Mouse (Mus musculus) midbrain, postnatal 0 days (tissue): ENCODE measurements around the gene Mtg2. TPM values are rescaled to one million over a fixed set of nuclear protein-coding genes. Genes with fewer than 3 reads are reported as not detected.

Experiments used
- ATAC-seq: fragments of 200-750 bp; cut with Nextera tagmentation; 2 replicates; pipeline ENCODE4 v1.8.0; 2017; ENCODE audit warnings: moderate number of reproducible peaks, mild to moderate bottlenecking, moderate TSS enrichment, moderate library complexity; ENCODE audit not compliant: low FRiP score
- DNase-seq: peaks from one replicate; pipeline ENCODE4 v3.0.0-alpha.2; 2015; ENCODE audit warnings: low spot score
- H3K27ac ChIP-seq: fragments of 300-500 bp; sonication (generic); 2 replicates; pipeline ENCODE4 v1.5.1; 2014; ENCODE audit warnings: low read depth, mild to moderate bottlenecking, low read length, mixed read lengths
- H3K27me3 ChIP-seq: fragments of 300-500 bp; sonication (generic); 2 replicates; pipeline ENCODE4 v1.6.1; 2014; ENCODE audit warnings: low read length, control low read depth, mixed read lengths; ENCODE audit not compliant: insufficient read depth
- H3K36me3 ChIP-seq: fragments of 300-500 bp; sonication (generic); 2 replicates; pipeline ENCODE4 v1.6.1; 2014; ENCODE audit warnings: low read length, control low read depth, mixed read lengths; ENCODE audit not compliant: insufficient read depth
- H3K4me1 ChIP-seq: fragments of 300-500 bp; sonication (generic); 2 replicates; pipeline ENCODE4 v1.6.1; 2014; ENCODE audit warnings: mild to moderate bottlenecking, control low read depth, antibody characterized with exemption, low read length, mixed read lengths; ENCODE audit not compliant: insufficient read depth
- H3K4me2 ChIP-seq: fragments of 300-500 bp; sonication (generic); 2 replicates; pipeline ENCODE4 v1.6.1; 2014; ENCODE audit warnings: low read depth, mild to moderate bottlenecking, low read length, mixed read lengths; ENCODE audit not compliant: poor library complexity, severe bottlenecking
- H3K4me3 ChIP-seq: fragments of 300-500 bp; sonication (generic); 2 replicates; pipeline ENCODE4 v1.5.1; 2014; ENCODE audit warnings: low read depth, mild to moderate bottlenecking, low read length, moderate library complexity
- H3K9ac ChIP-seq: fragments of 300-500 bp; sonication (generic); replicated peaks from 2 replicates; pipeline ENCODE4 v1.6.1; 2014; ENCODE audit warnings: mild to moderate bottlenecking, low read length, moderate library complexity, mixed read lengths; ENCODE audit not compliant: poor library complexity, severe bottlenecking
- H3K9me3 ChIP-seq: fragments of 300-500 bp; sonication (generic); 2 replicates; pipeline ENCODE4 v1.6.1; 2016; ENCODE audit warnings: low read length, control low read depth
- CTCF ChIP-seq: IDR thresholded peaks from 2 replicates; pipeline ENCODE4 v1.5.1; 2016; ENCODE audit warnings: antibody characterized with exemption, mild to moderate bottlenecking
- WGBS: fragments of 180-500 bp; shearing (Covaris S2); extraction: QIAGEN DNeasy Blood & Tissue Kit; methylation state at CpG from one replicate; pipeline ENCODE4 v1.1.7; 2014; 5-methylcytosine and 5-hydroxymethylcytosine counted together
- polyA plus RNA-seq: library from polyadenylated mRNA; unstranded; fragments of >200 nt; fragmentation: Nextera tagmentation; extraction: Ambion mirVana; gene quantifications from 2 replicates; pipeline ENCODE4 v1.2.1, GENCODE M21; 2015
- total RNA-seq: library from RNA; depleted of rRNA; stranded (reverse); fragments of >200 nt; gene quantifications from 2 replicates; pipeline ENCODE4 v1.2.3, GENCODE M21; 2014

The Mtg2 gene
- total and polyA plus RNA-seq, 2 experiments from 2014 or later = 18.0 to 27.3 TPM

DNA sequence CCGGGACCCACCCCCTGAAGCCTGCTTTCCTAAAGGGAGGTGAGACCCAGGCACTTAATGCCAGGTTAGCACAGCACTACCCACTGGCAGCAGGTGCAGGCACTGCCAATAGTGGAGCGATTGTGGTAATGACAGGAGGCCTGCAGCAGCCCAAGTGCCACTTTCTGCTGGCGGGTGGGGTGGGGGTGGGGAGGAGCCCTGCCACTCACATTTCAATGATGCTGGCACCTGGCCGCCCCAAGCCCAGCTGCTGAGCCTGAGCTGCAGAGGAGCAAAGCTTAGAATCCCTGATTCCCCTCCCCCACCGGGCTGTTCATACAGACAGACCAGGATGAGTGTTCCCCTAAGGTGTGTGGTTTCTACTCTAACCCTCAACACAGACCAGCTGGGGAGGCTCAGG is 25.3 kb downstream of the Mtg2 start:
- Histone ChIP-seq H3K36me3 (no peaks in the 10 kb centered on the region), H3K4me3 (no peak overlapping the region), H3K27me3 (peaks cover 6% of the 10 kb centered on the region), H3K9me3 (no peaks in the 10 kb centered on the region), H3K27ac (no peak overlapping the region), H3K9ac (no peak overlapping the region), H3K4me1 (no peaks in the 10 kb centered on the region), H3K4me2 (no peak overlapping the region)
- no peak for ATAC-seq
- 39% methylated on average over 5 of the region's 5 CpGs for WGBS
- no peak for TF ChIP-seq CTCF
- no peak for DNase-seq

DNA sequence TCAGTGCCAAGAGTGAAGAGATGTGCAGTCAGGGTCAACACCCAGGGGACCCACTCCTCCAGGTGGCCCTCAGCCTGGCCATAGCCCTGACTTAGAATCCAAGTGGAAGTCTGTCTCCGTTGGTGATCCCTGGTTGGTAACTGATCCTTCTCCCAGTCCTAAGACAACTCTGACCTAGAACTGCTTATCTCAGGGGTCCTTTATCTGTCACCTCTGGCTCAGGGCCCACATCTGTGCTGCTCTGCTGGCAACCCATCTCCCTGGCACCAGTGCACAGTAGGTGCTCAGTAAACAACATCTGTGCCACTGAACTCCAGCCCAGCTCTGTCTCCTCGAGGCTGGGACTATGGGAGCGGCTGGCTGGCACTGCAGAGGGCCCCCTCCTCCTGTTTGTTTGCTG is 27.2 kb downstream of the Mtg2 start:
- no peaks in the 10 kb centered on the region for H3K9me3 ChIP-seq
- no peak overlapping the region for H3K27ac ChIP-seq
- ATAC-seq (no peak), DNase-seq (no peak)
- H3K36me3 ChIP-seq = no peaks in the 10 kb centered on the region
- no peak for TF ChIP-seq CTCF
- WGBS = 51% methylated on average over 3 of the region's 3 CpGs
- no peaks in the 10 kb centered on the region for H3K4me1 ChIP-seq
- no peak overlapping the region for H3K4me2 ChIP-seq
- peaks cover 12% of the 10 kb centered on the region for H3K27me3 ChIP-seq
- no peak overlapping the region for H3K4me3 ChIP-seq
- no peak overlapping the region for H3K9ac ChIP-seq

DNA sequence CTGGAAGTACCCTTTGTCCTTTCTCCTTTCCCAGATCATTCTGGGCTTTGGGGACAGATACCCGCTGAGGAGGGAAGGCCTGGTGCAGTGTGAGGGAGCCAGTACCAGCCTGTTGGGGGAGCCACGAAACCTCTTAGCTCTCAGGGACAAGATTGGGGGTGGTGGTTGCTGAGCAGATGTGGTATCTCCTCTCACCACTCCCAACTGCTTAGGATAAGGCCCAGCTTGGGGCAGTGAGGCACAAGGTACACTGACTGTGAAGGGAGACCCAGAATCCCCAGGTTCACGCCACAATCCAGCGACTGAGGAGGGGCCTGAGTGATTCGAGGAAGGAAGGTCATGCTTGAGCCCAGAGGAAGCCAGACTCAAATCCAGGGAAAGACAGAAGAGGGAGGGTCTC is 27.8 kb downstream of the Mtg2 start:
- DNase-seq (no peak), ATAC-seq (no peak)
- no peak overlapping the region for H3K4me2 ChIP-seq

DNA sequence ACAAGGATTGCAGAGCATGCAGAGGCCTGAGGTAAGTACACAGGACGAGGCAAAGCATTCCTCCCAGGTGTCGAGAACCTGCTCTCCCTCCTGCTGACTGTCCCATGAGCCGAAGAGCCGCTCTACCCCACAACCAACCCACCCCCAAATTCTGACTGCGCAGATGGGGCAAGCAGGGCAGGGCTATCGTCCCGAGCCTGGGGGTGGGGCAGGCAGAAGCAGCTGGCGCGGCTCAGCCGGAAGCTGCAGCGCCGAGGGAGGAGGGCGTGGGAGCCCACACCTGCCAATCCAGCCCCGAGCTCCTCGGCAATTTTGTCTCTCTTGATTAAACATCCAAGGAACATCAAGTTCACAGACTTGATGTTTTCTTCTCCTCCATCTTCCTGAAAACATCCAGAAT is 29.1 kb downstream of the Mtg2 start:
- H3K27me3 ChIP-seq = peaks cover 12% of the 10 kb centered on the region
- WGBS = 15% methylated on average over 15 of the region's 15 CpGs
- no peak overlapping the region for H3K4me3 ChIP-seq
- DNase-seq = no peak
- no peak overlapping the region for H3K27ac ChIP-seq
- H3K9me3 ChIP-seq = no peaks in the 10 kb centered on the region
- no peaks in the 10 kb centered on the region for H3K4me1 ChIP-seq
- H3K4me2 ChIP-seq = 0 out of 2 replicates have a peak overlapping the region, but pooled peaks have one; percentile 18
- H3K9ac ChIP-seq = no peak overlapping the region
- no peaks in the 10 kb centered on the region for H3K36me3 ChIP-seq
- TF ChIP-seq CTCF = no peak
- no peak for ATAC-seq

More for the DNA sequence above, 27.8 kb downstream of the Mtg2 start:
- no peaks in the 10 kb centered on the region for H3K4me1 ChIP-seq
- H3K9ac ChIP-seq = no peak overlapping the region
- no peak overlapping the region for H3K4me3 ChIP-seq
- H3K27ac ChIP-seq = no peak overlapping the region
- no peaks in the 10 kb centered on the region for H3K36me3 ChIP-seq
- H3K9me3 ChIP-seq = no peaks in the 10 kb centered on the region
- H3K27me3 ChIP-seq = peaks cover 12% of the 10 kb centered on the region
- 43% methylated on average over 5 of the region's 5 CpGs for WGBS
- peak; percentile 26; the same call in 1 of the 2 replicates for TF ChIP-seq CTCF

DNA sequence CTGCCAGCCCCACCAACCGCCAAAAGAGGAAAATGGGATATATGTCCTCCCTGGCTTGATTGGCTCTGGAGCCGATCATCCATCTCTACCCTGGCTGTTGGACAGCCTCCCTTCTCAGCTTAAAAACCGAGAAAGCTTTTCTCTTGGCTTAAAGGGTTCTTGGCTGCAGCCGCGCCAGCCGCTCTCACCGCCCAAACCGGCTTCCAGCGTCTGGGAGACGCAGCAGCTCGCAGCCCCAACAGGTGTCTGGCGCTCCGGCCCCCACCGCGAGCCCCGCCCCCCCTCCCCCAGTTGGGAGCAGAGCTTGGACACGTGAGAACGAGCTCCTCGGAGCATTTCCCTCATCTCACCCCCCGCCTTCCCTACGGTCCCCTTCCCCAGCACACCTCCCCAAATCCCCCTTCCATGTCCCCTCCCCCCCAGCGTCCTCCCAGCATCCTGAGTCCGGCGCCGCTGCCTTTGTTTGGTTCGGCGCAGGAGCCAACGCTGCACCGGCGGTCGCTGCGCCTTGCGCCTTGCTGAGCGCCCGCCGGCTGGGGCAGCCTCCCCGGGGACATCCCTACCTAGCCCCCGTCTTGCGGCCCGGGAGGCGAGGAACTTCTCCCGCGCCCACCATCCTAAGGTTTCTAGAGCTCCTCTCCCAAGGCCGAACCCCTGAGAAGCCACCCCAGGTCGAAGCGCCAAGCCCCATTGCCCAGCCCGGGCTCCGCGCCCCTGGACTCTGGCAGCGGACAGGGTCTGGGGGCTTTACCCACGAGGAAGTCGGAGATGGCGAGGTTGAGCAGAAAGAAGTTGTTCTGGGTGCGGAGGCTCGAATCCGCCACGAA is 33.0 kb downstream of the Mtg2 start:
- peak; percentile 45 for DNase-seq
- 1% methylated on average over 56 of the region's 57 CpGs for WGBS
- H3K27me3 ChIP-seq = peaks cover 13% of the 10 kb centered on the region; the same call in 1 of the 2 replicates

DNA sequence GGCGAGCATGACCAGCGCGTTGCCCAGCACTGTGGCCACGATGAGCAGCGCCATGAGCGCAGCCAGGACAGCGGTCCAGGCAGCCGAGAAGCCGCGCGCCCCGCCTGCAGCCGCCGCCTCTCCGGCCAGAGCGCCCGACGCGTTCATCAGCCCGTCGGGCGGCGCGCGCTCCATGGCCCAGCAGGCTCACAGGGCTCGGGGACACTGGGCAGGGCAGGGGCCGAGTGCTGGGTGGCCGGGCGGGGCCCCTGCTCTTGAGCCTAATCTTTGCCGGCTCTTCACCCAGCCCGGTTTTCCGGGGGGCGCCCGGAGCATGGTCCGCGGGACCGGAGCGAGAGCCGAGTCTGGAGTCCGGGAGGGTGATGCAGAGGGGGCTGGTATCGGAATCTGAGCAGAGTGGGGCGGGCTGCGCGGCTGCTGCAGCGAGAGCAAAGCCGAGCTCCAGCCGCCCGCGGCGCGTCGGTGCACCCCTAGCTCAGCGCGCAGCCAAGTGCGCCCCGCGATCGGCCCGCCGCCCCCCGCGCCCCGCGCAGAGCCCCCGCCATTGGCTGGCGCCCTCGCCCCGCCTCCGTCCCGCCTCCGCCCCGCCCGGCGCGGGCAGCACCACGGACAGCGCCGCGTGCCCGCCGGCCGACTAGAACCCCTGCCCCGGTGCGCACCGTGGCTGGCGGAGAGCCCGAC is 33.7 kb downstream of the Mtg2 start, which contains the start of gene Hrh3:
Hrh3 (minus strand) TSS at position 511 of the 681 bp plus-strand sequence.
- Histone ChIP-seq H3K36me3 (no peaks in the 10 kb centered on the region), H3K4me2 (peak within 1 kb of the TSS; percentile 93), H3K4me3 (peak within 1 kb of the TSS; percentile 58), H3K9ac (peak within 1 kb of the TSS; percentile 59), H3K4me1 (no peaks in the 10 kb centered on the region), H3K9me3 (no peaks in the 10 kb centered on the region), H3K27ac (no peak within 1 kb of the TSS), H3K27me3 (peaks cover 13% of the 10 kb centered on the region; the same call in 1 of the 2 replicates)
- ATAC-seq (peak; percentile 55), DNase-seq (no peak)
- TF ChIP-seq CTCF = no peak
- under 1% methylated on average over 50 of the region's 87 CpGs for WGBS

More for the DNA sequence above, 33.0 kb downstream of the Mtg2 start:
- TF ChIP-seq CTCF = no peak
- H3K4me2 ChIP-seq = peak overlapping the region; percentile 93
- no peaks in the 10 kb centered on the region for H3K4me1 ChIP-seq
- H3K9ac ChIP-seq = peak overlapping the region; percentile 59
- H3K9me3 ChIP-seq = no peaks in the 10 kb centered on the region
- H3K4me3 ChIP-seq = peak overlapping the region; percentile 58
- no peak overlapping the region for H3K27ac ChIP-seq
- H3K36me3 ChIP-seq = no peaks in the 10 kb centered on the region
- ATAC-seq = peak; percentile 26; the same call in 1 of the 2 replicates
